Mouse (Mus musculus) adrenal gland, postnatal 36 days (tissue): ENCODE results near the gene Myrf. TPM values are rescaled to one million over a fixed set of nuclear protein-coding genes. Genes with fewer than 3 reads are reported as not detected.
"Not testable (repeated sequence)": the region's sequence is repeated elsewhere in the genome, so short reads cannot be mapped to it uniquely, and the experiment has no call there.

Experiments
- DNase-seq, 2 experiments: peaks; one replicate each; pipeline ENCODE4 v3.0.0; 2021; ENCODE audit warnings: mixed read lengths in 1 of 2
- microRNA-seq: library from miRNA; unstranded; fragments of <30 nt; microRNA quantifications from one replicate; pipeline ENCODE4 v1.2.0, GENCODE M21; 2021
- total RNA-seq, 2 experiments: library from RNA; stranded (reverse); gene quantifications; 2 replicates each; pipeline ENCODE4 v1.2.3; 2021

Myrf gene
- total RNA-seq, 2 experiments from 2014 or later, result 1.4 to 1.7 TPM

DNA sequence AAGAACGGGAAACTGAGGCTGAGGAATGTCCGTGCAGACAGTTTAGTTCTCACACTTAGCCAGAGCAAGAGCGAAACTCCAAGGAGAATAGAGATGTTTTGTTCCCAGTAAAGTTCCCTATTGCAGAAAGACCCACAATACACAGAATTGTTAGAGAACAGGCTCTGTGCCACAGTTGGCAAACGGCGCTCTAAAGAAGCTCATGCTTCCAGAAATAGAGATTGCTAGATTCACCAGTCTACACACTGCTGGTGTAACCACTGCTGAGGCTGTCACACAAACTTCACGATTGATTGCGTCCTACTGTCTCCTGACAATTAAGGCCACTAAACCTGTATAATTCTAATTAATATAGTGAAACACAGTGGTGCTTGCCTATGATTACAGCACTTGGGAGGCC lies 59.3 kb downstream of the Myrf start:
- no peak for DNase-seq

DNA sequence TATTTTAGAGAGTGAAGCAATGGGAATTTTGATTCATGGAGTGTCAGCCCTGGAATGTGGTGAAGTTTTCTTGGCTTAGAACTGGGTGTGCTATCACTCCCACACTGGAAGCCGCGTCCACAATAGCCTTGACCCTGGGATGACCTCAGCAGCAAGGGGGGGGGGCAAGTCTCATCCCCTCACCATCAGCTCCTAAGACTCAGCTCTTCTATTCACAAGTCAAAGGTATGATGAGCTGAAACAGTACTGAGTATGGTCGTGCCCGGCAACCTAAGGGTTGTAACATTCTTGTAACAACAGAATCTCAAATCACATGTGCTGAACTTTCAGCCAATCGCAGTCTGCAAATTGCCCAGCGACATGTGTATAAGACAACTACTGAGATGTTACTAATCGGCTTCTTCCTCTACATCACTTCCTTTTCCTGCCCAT lies 63.6 kb downstream of the Myrf start:
- DNase-seq, result peak; percentile 37 to 55

DNA sequence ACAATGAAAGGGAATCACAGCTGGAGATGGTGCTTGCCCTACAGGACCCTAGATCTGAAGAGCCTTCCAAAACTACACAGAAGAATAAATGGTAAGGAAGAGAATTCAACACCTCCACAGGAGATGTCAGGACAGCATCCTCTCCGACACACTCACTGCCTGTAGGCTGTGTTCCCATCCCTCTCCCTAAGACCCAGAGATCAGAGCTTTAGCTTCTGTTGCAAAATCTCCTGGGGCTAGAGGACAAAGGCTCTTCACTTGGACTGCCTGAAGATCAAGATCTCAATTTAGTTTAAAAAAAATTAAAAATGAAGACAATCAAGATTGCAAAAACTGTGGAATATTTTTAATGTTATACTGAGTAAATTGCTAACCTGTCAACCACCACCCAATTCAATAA lies 64.1 kb downstream of the Myrf start:
- DNase-seq, result no peak

DNA sequence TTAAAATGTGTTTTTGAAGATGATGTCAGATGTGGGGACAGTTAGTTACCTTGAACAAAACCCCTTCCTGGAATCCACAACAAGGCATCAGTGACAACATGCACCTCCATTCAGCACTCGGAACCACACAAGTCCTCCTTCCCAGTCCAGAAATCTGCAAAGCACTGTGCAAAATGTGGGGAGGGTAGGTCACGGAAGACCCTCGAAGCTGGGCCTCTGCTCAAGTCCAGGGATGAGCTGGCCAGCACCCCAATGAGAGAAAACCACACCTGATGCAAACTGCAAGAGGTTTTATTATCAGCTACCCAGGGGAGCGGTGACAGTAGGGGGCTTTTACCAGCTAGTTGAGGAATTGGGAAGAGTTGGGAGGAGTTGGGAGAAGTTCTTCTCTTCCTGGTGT lies 65.6 kb downstream of the Myrf start:
- no peak for DNase-seq

DNA sequence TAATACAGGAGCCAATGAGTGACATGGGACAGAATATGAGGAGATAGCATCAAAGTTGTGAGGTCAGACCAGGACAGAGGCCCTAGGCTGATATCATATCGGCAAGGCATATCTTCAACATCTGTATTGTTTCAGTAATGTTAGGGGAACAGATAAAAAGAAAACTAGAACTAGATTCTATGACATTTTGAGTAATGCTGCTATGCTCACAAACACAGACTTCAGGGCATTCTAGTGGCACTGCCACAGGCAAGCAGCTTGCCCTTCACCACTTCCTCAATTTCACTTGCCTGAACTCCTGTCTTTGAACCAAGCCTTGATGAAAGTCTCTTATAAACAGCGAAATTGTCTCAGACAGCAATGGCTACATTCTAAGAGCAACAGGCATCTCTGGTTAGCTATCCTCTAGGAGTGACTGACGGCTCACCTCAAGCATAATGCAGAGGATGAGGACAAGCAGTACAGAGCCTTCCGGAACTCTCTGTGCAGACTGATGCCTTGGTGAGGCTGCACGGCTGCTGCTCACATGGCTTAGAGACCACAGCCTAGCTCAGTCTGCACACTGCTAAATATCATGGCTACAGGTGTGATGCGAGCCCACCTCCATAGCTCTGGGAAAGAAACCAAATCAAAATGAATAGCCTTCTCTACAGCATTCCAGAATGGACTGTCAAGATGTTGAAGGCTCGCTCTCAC lies 66.6 kb downstream of the Myrf start:
- no peak for DNase-seq

DNA sequence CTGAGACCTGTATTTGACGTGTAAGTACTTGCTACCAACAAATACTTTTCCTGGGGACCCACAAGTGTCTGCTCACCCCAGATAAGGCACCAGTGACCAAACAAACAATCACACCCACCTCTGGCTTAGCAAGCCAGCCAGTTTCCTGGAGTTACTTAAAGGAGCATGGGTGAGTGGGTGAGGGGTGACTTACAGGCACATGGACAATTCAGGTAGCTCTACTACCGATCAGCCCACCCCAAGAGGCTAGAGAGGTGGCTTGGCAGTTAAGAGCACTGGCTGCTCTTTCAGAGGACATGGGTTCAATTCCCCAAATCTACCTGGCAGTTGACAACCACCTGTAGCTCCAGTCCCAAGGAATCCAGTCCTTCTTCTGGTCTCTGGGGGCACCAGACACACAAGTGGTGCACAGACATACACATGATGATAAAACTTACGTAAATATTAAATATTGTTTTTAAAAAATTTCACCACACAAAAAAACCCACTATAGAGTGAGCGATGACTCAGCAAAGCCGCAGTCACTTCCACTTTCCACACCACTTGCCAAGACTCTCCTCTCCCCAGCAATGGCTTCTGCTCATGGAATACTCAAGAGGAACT lies 67.3 kb downstream of the Myrf start:
- DNase-seq, result no peak

DNA sequence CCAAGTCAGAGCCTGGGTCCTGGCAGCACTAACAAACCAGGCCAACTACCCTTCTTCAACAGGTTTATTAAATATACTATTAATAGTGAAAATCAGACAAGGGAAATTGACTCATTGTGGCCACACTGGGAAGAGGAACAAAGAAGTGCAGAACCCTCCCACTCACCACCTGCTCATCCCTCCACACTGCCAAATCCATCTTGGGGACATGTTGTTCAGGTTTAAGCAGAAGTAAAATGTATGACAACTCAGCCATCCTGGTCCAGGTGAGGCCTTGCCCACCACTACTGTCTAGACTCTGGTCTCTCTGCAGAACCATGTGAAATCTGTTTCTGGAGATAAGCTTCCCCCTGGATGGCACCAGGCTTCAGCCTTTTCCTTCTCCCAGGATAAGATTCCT lies 68.7 kb downstream of the Myrf start:
- DNase-seq, result no peak

DNA sequence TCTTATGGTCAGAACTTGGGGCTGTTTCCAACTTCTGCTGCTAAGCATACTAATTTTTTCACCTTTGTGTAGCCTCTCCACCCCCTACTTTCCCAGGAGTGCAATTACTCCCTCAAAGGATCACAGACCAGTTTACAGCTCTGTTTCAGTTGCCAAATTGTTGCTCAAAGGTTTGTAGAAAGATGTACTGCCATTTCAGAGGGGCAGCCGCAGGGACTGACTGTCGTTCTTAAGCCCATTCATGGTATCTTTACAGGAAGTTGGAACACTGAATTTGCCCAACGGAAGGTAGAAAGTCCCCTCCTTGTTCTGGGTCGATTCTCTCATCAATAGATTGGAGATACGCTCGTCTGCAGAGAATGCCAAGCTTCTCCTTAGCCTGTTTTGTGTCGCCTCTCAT lies 69.2 kb downstream of the Myrf start:
- no peak for DNase-seq

DNA sequence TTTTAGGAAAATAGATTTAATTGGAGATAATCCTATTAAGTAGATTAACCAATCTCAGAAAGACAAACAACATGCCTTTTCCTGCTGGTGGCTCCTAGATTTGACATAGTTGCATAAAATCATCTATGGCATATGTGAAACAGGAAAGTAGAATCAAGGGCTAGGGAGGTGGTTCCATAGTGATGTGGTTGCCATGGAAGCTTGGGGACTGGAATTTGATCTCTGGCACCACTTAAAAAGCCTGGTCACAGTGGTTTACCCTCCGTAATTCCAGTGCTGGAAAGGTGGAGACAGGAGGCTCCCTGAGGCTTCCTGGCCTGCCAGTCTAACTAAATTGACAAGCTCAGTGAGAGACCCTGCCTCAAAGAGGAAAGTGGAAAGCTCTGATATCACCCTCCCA lies 70.1 kb downstream of the Myrf start:
- no peak for DNase-seq

DNA sequence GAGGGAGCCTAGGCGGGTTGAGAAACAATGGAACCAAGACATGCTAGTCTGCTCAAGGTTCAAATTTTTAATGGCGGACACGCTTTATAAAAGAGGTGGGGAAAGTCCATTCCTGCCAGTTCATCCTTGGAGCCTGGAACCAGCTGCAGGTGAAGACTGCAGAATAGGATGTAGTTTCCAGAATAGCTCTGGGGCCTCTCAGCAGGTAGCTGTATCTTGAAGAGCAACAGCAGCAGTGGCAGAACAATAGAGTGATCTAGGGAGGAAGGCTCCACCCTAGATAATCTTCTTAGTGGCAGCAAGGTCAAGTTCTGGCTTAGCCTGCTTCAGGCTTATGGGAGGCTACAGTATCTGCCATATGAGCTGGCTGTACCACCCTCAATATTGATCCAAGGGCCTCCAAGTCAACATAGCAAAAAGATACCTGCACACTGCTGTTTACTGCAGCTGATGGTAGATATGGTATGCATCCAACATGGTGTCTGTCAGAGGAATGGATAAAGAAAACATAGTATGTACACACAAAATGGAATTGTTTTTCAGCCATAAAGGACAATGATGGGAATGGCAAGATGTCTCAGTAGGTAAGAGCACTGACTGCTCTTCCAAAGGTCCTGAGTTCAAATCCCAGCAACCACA lies 70.7 kb downstream of the Myrf start:
- DNase-seq, result not testable (repeated sequence)

DNA sequence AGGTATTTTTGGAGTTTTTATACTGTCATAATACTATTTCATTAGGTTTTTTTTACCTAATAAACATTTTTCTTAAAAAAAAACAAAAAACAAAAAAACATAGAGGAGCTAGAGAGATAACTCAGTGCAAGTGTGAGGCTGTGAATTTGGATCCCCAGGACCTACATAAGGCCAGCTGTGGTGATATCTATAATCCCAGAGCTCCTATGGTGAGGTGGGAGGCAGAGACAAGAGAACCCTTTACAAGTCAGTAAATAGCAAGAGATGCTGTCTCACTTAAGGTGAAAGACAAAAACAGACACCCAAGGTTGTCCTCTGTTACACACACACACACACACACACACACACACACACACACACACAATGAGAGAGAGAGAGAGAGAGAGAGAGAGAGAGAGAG lies 71.4 kb downstream of the Myrf start:
- DNase-seq, result no peak

DNA sequence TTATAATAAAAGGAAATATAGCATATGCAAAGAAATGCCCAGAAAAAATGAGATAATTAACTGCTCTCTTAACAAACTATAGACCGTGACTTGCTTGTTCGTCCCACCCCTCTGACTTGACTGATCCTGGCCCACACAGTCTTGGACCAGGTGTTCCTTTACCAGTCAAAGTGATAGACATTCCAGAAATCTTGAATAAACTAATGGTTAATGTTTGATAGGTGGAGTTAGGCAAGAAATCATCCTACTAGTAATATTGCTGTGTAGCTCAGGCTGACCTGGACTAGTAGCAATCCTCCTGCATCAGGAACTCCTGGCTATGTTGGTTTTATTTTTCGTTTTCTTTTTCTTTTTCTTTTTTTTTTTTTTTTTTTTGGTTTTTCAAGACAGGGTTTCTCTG lies 72.1 kb downstream of the Myrf start:
- no peak for DNase-seq

DNA sequence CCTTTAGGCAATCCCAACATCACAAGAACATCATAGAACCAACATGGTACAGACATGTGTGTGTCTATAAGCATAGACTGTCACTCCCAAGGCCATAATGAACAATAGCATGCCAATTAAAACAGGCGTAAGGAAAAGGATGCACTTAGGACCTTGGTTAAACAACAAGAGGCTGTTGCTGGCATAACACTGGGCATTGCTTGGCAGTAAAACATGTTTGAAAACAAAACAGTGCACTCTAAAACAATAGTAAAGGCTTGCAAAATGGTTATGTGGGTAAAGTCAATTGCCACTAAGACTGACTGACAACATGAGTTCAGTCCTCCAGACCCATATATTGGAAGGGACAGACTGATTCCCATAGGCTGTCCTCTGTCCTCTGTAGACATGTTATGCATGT lies 72.6 kb downstream of the Myrf start:
- DNase-seq, result no peak

DNA sequence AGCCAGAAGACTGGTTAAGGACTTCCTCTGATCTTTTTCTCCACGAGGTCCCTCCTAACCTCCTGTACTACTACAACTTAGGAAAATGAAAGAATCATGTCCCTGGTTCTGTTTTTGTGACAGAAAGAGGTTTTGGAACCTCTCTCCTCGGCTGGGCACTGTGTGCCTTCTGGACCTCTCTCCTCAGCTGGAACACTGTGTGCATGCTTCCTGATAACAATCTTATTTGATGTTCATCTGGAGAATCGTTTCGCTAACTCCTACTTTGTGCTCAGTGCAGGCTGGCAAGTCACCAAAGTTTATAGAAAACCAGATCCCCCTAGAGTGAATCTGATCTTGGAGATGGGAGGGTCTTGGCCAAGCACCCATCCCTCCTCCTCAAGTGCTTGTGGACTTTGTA lies 73.4 kb downstream of the Myrf start:
- no peak for DNase-seq

DNA sequence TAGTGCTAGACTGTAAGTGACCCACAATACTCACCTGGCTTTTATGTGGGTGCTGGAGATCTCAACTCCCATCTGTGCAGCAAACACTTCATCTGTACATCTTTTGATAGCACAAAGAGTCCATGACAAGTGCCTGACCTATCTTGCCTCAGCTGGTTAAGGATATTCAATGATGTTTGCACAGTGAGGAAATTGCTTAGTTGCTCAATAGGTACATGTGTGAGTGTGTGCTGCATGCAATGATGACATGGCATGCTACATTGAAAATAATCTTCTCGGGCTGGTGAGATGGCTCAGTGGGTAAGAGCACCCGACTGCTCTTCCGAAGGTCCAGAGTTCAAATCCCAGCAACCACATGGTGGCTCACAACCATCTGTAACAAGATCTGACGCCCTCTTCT lies 74.6 kb downstream of the Myrf start:
- DNase-seq, result not testable (repeated sequence)

DNA sequence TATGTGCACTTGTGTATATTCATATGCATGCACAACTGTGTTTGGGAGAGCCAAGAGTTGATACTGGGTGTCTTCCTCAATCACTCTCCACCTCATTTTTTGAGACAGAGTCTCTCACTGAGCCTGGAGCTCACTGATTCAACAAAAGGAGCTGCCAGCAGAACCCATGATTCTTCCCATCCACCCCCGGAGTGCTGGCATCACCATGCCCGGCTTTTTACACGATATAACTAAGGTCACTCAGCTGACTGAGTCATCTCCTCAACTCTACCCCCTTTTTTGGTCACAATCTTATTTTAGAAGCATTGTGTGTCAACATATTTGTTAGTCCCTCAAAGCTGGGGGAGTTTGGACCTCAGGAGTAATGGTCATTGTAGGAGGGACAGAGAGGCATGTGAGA lies 76.7 kb downstream of the Myrf start:
- peak; percentile 42 to 64 for DNase-seq

Small RNAs within 50 kb of the gene (microRNA-seq; reads per million reads assigned to microRNA genes)
- not detected for gene Mir6993

Other genes with a start within 250 kb of the Myrf start
- gene Best1, start 239.1 kb downstream of the Myrf start, total RNA-seq, result under 1 TPM; 0.16 to 0.36 TPM
- gene Rab3il1, start 239.1 kb downstream of the Myrf start, total RNA-seq, result 1 to 10 TPM; 5.6 to 6.6 TPM
- gene Fads3, start 199.2 kb downstream of the Myrf start, total RNA-seq, result 10 to 100 TPM in 1 of 2 experiments, 1 to 10 TPM in 1; 9.4 to 23.4 TPM
- gene Fads2, start 139.0 kb downstream of the Myrf start, total RNA-seq, result 1,000 to 10,000 TPM; 1,648 to 1,771 TPM
- gene Fads1, start 57.9 kb downstream of the Myrf start, total RNA-seq, result 1,000 to 10,000 TPM in 1 of 2 experiments, 100 to 1,000 TPM in 1; 677 to 1,388 TPM
- 100 to 1,000 TPM; 161 to 204 TPM for gene Tmem258, start 36.7 kb downstream of the Myrf start, total RNA-seq
- gene Fen1, start 36.6 kb downstream of the Myrf start, total RNA-seq, result 10 to 100 TPM; 12.0 to 18.4 TPM
- gene Dagla, start 64.1 kb upstream of the Myrf start, total RNA-seq, result 1 to 10 TPM; 4.0 to 5.6 TPM
- 10 to 100 TPM; 17.7 to 29.8 TPM for gene Syt7, start 148.3 kb upstream of the Myrf start, total RNA-seq
- 1 to 10 TPM; 3.5 to 6.2 TPM for gene Lrrc10b, start 216.7 kb upstream of the Myrf start, total RNA-seq
- gene Ppp1r32, start 242.2 kb upstream of the Myrf start, total RNA-seq, result under 1 TPM; 0.63 to 0.93 TPM